Mouse (Mus musculus) liver, adult 2 months (tissue): ENCODE measurements around the gene Col18a1.

Source experiments
- CTCF ChIP-seq: fragments of 200-500 bp; IDR thresholded peaks from 2 replicates; pipeline ENCODE4 v1.5.1; 2011; ENCODE audit warnings: low read depth, low read length, control low read depth
- POLR2A ChIP-seq: fragments of 200-500 bp; IDR thresholded peaks from 2 replicates; pipeline ENCODE4 v1.6.1; 2011; ENCODE audit warnings: low read length, control low read depth; ENCODE audit not compliant: insufficient read depth; ENCODE audit errors: extremely low read depth

DNA sequence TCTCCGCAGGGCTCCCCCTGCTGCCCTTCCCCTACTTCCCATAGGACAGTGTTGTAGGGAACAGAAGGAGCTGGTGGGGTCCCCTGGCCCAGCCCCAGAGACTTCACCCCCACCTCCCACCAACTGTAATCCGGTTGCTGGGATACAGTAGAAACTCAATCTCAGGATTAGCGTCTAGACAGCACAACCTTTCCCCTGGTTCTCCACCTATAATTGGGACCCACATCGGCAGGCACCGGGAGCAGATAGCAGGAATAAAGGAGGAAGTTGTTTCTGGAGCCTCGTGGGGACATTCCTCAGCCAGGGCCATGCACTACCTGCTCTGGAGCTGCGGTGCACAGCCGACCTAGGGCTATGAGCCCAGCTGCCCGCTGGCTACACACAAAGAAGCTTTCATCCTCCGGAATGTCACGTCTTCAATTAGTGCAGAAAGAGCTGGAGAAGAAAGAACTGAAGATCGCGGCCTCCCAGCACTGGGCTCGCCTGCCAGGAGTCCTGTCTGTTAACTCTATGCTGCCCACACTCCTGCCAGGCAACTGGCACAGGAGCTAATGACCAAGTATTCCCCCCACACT is 15.3 kb downstream of the Col18a1 start:
- TF ChIP-seq CTCF (no peak), POLR2A (no peak)
